Mouse (Mus musculus) midbrain, embryonic 12.5 days (tissue): ENCODE measurements around the gene Gmeb2. TPM values are rescaled to one million over a fixed set of nuclear protein-coding genes. Genes with fewer than 3 reads are reported as not detected.

Source experiments
- ATAC-seq: fragments of 200-750 bp; cut with Nextera tagmentation; 2 replicates; pipeline ENCODE4 v1.8.0; 2017; ENCODE audit warnings: low read depth, moderate TSS enrichment, moderate library complexity; ENCODE audit not compliant: low FRiP score
- H3K27ac ChIP-seq: fragments of 300-500 bp; sonication (generic); replicated peaks from 2 replicates; pipeline ENCODE4 v1.5.1; 2016; ENCODE audit warnings: mild to moderate bottlenecking
- H3K27me3 ChIP-seq: fragments of 300-500 bp; sonication (generic); 2 replicates; pipeline ENCODE4 v1.6.1; 2016; ENCODE audit warnings: mild to moderate bottlenecking
- H3K36me3 ChIP-seq: fragments of 300-500 bp; sonication (generic); 2 replicates; pipeline ENCODE4 v1.6.1; 2016
- H3K4me1 ChIP-seq: fragments of 300-500 bp; sonication (generic); 2 replicates; pipeline ENCODE4 v1.6.1; 2016
- H3K4me2 ChIP-seq: fragments of 300-500 bp; sonication (generic); replicated peaks from 2 replicates; pipeline ENCODE4 v1.6.1; 2016; ENCODE audit warnings: mild to moderate bottlenecking, moderate library complexity
- H3K4me3 ChIP-seq: fragments of 300-500 bp; sonication (generic); 2 replicates; pipeline ENCODE4 v1.5.1; 2016; ENCODE audit warnings: mild to moderate bottlenecking
- H3K9ac ChIP-seq: fragments of 300-500 bp; sonication (generic); replicated peaks from 2 replicates; pipeline ENCODE4 v1.6.1; 2016; ENCODE audit warnings: mild to moderate bottlenecking, moderate library complexity
- H3K9me3 ChIP-seq: fragments of 300-500 bp; sonication (generic); 2 replicates; pipeline ENCODE4 v1.6.1; 2016; ENCODE audit warnings: mild to moderate bottlenecking
- WGBS: fragments of 180-500 bp; shearing (Covaris S2); methylation state at CpG from one replicate; pipeline ENCODE4 v1.1.7; 2016; 5-methylcytosine and 5-hydroxymethylcytosine counted together
- polyA plus RNA-seq: library from polyadenylated mRNA; unstranded; fragments of >200 nt; fragmentation: Nextera tagmentation; extraction: Ambion mirVana; gene quantifications from 2 replicates; pipeline ENCODE4 v1.2.1, GENCODE M21; 2016

Gmeb2 gene
- polyA plus RNA-seq, 1 experiment from 2014 or later = 23.4 TPM

GRCm38 (mm10) chr2:181307144-181307804, 19.4 kb upstream of the Gmeb2 start:
- no peak overlapping the region for H3K9ac ChIP-seq
- no peaks in the 10 kb centered on the region for H3K9me3 ChIP-seq
- H3K27ac ChIP-seq = no peak overlapping the region
- H3K27me3 ChIP-seq = peaks cover 41% of the 10 kb centered on the region
- H3K4me3 ChIP-seq = no peak overlapping the region
- peak; percentile 47 for ATAC-seq
- H3K36me3 ChIP-seq = peaks cover 46% of the 10 kb centered on the region
- H3K4me2 ChIP-seq = peak overlapping the region; percentile 19
- 9% methylated on average over 30 of the region's 30 CpGs for WGBS
- peaks cover 6% of the 10 kb centered on the region; the same call in 1 of the 2 replicates for H3K4me1 ChIP-seq

- Histone ChIP-seq H3K9me3 (no peaks in the 10 kb centered on the region), H3K36me3 (peaks cover 65% of the 10 kb centered on the region)
Measured at GRCm38 (mm10) chr2:181304944-181305343, 17.1 kb upstream of the Gmeb2 start.

GRCm38 (mm10) chr2:181302041-181302440, 14.2 kb upstream of the Gmeb2 start:
- 0 out of 2 replicates have a peak, but pooled peaks cover 1% of the 10 kb centered on the region for H3K4me1 ChIP-seq
- H3K9ac ChIP-seq = no peak overlapping the region
- H3K4me3 ChIP-seq = no peak overlapping the region
- no peaks in the 10 kb centered on the region for H3K9me3 ChIP-seq
- peaks cover 19% of the 10 kb centered on the region for H3K27me3 ChIP-seq
- H3K36me3 ChIP-seq = peaks cover 45% of the 10 kb centered on the region
- no peak overlapping the region for H3K4me2 ChIP-seq
- WGBS = 42% methylated on average over 3 of the region's 3 CpGs
- no peak overlapping the region for H3K27ac ChIP-seq
- no peak for ATAC-seq

More at GRCm38 (mm10) chr2:181304944-181305343, 17.1 kb upstream of the Gmeb2 start:
- no peak overlapping the region for H3K4me2 ChIP-seq
- no peak overlapping the region for H3K4me3 ChIP-seq
- no peak for ATAC-seq
- H3K9ac ChIP-seq = no peak overlapping the region
- no peak overlapping the region for H3K27ac ChIP-seq
- H3K27me3 ChIP-seq = peaks cover 39% of the 10 kb centered on the region
- H3K4me1 ChIP-seq = peaks cover 6% of the 10 kb centered on the region; the same call in 1 of the 2 replicates
- 100% methylated on average over 1 of the region's 1 CpGs for WGBS

- no peak for ATAC-seq
- H3K36me3 ChIP-seq = peaks cover 8% of the 10 kb centered on the region; the same call in 1 of the 2 replicates
- no peak overlapping the region for H3K4me3 ChIP-seq
- H3K9me3 ChIP-seq = no peaks in the 10 kb centered on the region
- no peak overlapping the region for H3K4me2 ChIP-seq
- H3K27me3 ChIP-seq = no peaks in the 10 kb centered on the region
- no peak overlapping the region for H3K27ac ChIP-seq
- 86% methylated on average over 1 of the region's 1 CpGs for WGBS
- peaks cover 17% of the 10 kb centered on the region for H3K4me1 ChIP-seq
- H3K9ac ChIP-seq = no peak overlapping the region
Measured at GRCm38 (mm10) chr2:181290937-181291336, 3.1 kb upstream of the Gmeb2 start.

- H3K4me3 ChIP-seq = peak overlapping the region; percentile 64
- H3K4me2 ChIP-seq = peak overlapping the region; percentile 67
- 80% methylated on average over 3 of the region's 3 CpGs for WGBS
- H3K9ac ChIP-seq = peak overlapping the region; percentile 58
- no peaks in the 10 kb centered on the region for H3K9me3 ChIP-seq
- H3K36me3 ChIP-seq = peaks cover 9% of the 10 kb centered on the region
- no peak for ATAC-seq
- no peaks in the 10 kb centered on the region for H3K27me3 ChIP-seq
- no peak overlapping the region for H3K27ac ChIP-seq
- peaks cover 17% of the 10 kb centered on the region for H3K4me1 ChIP-seq
Measured at GRCm38 (mm10) chr2:181288691-181289090, 856 bp upstream of the Gmeb2 start.

GRCm38 (mm10) chr2:181287338-181287957, 387 bp downstream of the Gmeb2 start:
- H3K27me3 ChIP-seq = no peaks in the 10 kb centered on the region
- H3K36me3 ChIP-seq = peaks cover 15% of the 10 kb centered on the region
- WGBS = under 1% methylated on average over 44 of the region's 71 CpGs
- H3K27ac ChIP-seq = peak overlapping the region; percentile 95
- ATAC-seq = peak; percentile 88
- peak overlapping the region; percentile 61 for H3K4me2 ChIP-seq
- H3K9me3 ChIP-seq = no peaks in the 10 kb centered on the region
- H3K4me1 ChIP-seq = peaks cover 17% of the 10 kb centered on the region
- peak overlapping the region; percentile 77 for H3K9ac ChIP-seq
- H3K4me3 ChIP-seq = peak overlapping the region; percentile 64

- Histone ChIP-seq H3K4me1 (peaks cover 17% of the 10 kb centered on the region), H3K4me2 (peak overlapping the region; percentile 61), H3K27me3 (no peaks in the 10 kb centered on the region), H3K27ac (peak overlapping the region; percentile 95), H3K4me3 (peak overlapping the region; percentile 64), H3K36me3 (peaks cover 20% of the 10 kb centered on the region), H3K9ac (peak overlapping the region; percentile 77), H3K9me3 (no peaks in the 10 kb centered on the region)
- no peak for ATAC-seq
- WGBS = 64% methylated on average over 6 of the region's 6 CpGs
Measured at GRCm38 (mm10) chr2:181286629-181287337, 1.1 kb downstream of the Gmeb2 start.

GRCm38 (mm10) chr2:181279968-181280367, 7.9 kb downstream of the Gmeb2 start:
- H3K27ac ChIP-seq = no peak overlapping the region
- H3K4me1 ChIP-seq = no peaks in the 10 kb centered on the region
- no peak for ATAC-seq
- H3K36me3 ChIP-seq = peaks cover 56% of the 10 kb centered on the region
- H3K9ac ChIP-seq = no peak overlapping the region
- H3K4me3 ChIP-seq = no peak overlapping the region
- no peaks in the 10 kb centered on the region for H3K27me3 ChIP-seq
- H3K4me2 ChIP-seq = no peak overlapping the region
- no peaks in the 10 kb centered on the region for H3K9me3 ChIP-seq
- 94% methylated on average over 1 of the region's 1 CpGs for WGBS

- H3K36me3 ChIP-seq = peaks cover 59% of the 10 kb centered on the region
- H3K4me3 ChIP-seq = no peak overlapping the region
- H3K4me1 ChIP-seq = no peaks in the 10 kb centered on the region
- 88% methylated on average over 3 of the region's 3 CpGs for WGBS
- no peak overlapping the region for H3K4me2 ChIP-seq
- H3K27ac ChIP-seq = no peak overlapping the region
- H3K9ac ChIP-seq = no peak overlapping the region
- no peak for ATAC-seq
- H3K9me3 ChIP-seq = no peaks in the 10 kb centered on the region
- H3K27me3 ChIP-seq = no peaks in the 10 kb centered on the region
Measured at GRCm38 (mm10) chr2:181277866-181278265, 10.0 kb downstream of the Gmeb2 start.

GRCm38 (mm10) chr2:181276766-181277165, 11.1 kb downstream of the Gmeb2 start:
- no peak overlapping the region for H3K9ac ChIP-seq
- WGBS = 92% methylated on average over 1 of the region's 1 CpGs
- H3K9me3 ChIP-seq = no peaks in the 10 kb centered on the region
- H3K27ac ChIP-seq = no peak overlapping the region
- no peak overlapping the region for H3K4me2 ChIP-seq
- no peaks in the 10 kb centered on the region for H3K27me3 ChIP-seq
- H3K36me3 ChIP-seq = peaks cover 54% of the 10 kb centered on the region
- no peak for ATAC-seq
- no peaks in the 10 kb centered on the region for H3K4me1 ChIP-seq
- H3K4me3 ChIP-seq = no peak overlapping the region

GRCm38 (mm10) chr2:181274639-181275038, 13.2 kb downstream of the Gmeb2 start:
- ATAC-seq = no peak
- no peak overlapping the region for H3K4me2 ChIP-seq
- no peaks in the 10 kb centered on the region for H3K4me1 ChIP-seq
- H3K9me3 ChIP-seq = no peaks in the 10 kb centered on the region
- H3K27ac ChIP-seq = no peak overlapping the region
- peaks cover 60% of the 10 kb centered on the region for H3K36me3 ChIP-seq
- WGBS = 88% methylated on average over 4 of the region's 4 CpGs
- no peaks in the 10 kb centered on the region for H3K27me3 ChIP-seq
- no peak overlapping the region for H3K9ac ChIP-seq
- no peak overlapping the region for H3K4me3 ChIP-seq

- Histone ChIP-seq H3K9me3 (no peaks in the 10 kb centered on the region), H3K36me3 (peaks cover 54% of the 10 kb centered on the region), H3K27me3 (no peaks in the 10 kb centered on the region), H3K4me2 (no peak overlapping the region), H3K4me1 (no peaks in the 10 kb centered on the region), H3K9ac (no peak overlapping the region), H3K4me3 (no peak overlapping the region), H3K27ac (no peak overlapping the region)
- WGBS = 95% methylated on average over 2 of the region's 2 CpGs
- ATAC-seq = no peak
Measured at GRCm38 (mm10) chr2:181273829-181274228, 14.0 kb downstream of the Gmeb2 start.
